Mouse (Mus musculus): ENCODE data around the gene Ago4.

GRCm38 (mm10) chr4:126545703-126546102 lies 12.4 kb upstream of the Ago4 start:
- TF ChIP-seq CTCF (IDR thresholded peaks at IDR 0.05; ENCODE audit: control insufficient read depth, insufficient read depth, insufficient replicate concordance, low read depth, low read length) = no peak
- no peak for TF ChIP-seq POLR2A (IDR thresholded peaks at IDR 0.05; ENCODE audit: control insufficient read depth, low read depth, low read length)

Data from testis, adult 2 months (tissue).